Mouse (Mus musculus) adrenal gland, postnatal 36 days (tissue): ENCODE data around the gene Dclk1. TPM values are rescaled to one million over a fixed set of nuclear protein-coding genes. Genes with fewer than 3 reads are reported as not detected.
A peak's percentile ranks its signal among the peaks of the same experiment; 100 is the strongest.

Experiments used
- DNase-seq, 2 experiments: peaks; one replicate each; pipeline ENCODE4 v3.0.0; 2021; ENCODE audit warnings: mixed read lengths in 1 of 2
- total RNA-seq, 2 experiments: library from RNA; stranded (reverse); gene quantifications; 2 replicates each; pipeline ENCODE4 v1.2.3; 2021

Dclk1 gene
- total RNA-seq, 2 experiments from 2014 or later, result 3.6 to 5.2 TPM

GRCm38 (mm10) chr3:55449148-55449547, 207.0 kb downstream of the Dclk1 start:
- no peak for DNase-seq

- no peak for DNase-seq
Measured at GRCm38 (mm10) chr3:55451035-55451434, 208.9 kb downstream of the Dclk1 start.

- no peak for DNase-seq
Measured at GRCm38 (mm10) chr3:55451877-55452276, 209.7 kb downstream of the Dclk1 start.

GRCm38 (mm10) chr3:55452464-55452863, 210.3 kb downstream of the Dclk1 start:
- DNase-seq, result no peak

GRCm38 (mm10) chr3:55461092-55461491, 218.9 kb downstream of the Dclk1 start:
- DNase-seq, result no peak

- peak; percentile 5 to 24 for DNase-seq
Measured at GRCm38 (mm10) chr3:55461685-55462655, 219.8 kb downstream of the Dclk1 start.

GRCm38 (mm10) chr3:55462904-55463668, 220.9 kb downstream of the Dclk1 start:
- no peak for DNase-seq

GRCm38 (mm10) chr3:55464226-55464625, 222.1 kb downstream of the Dclk1 start:
- DNase-seq, result no peak

GRCm38 (mm10) chr3:55465785-55466184, 223.6 kb downstream of the Dclk1 start:
- DNase-seq, result no peak

GRCm38 (mm10) chr3:55466348-55466747, 224.2 kb downstream of the Dclk1 start:
- DNase-seq, result no peak

GRCm38 (mm10) chr3:55472110-55472509, 229.9 kb downstream of the Dclk1 start, which contains the start of gene Gm21954:
TSS of gene Gm21954 (minus strand) at chr3:55472210.
- no peak for DNase-seq

- no peak for DNase-seq
Measured at GRCm38 (mm10) chr3:55473146-55473545, 231.0 kb downstream of the Dclk1 start.

GRCm38 (mm10) chr3:55476694-55477093, 234.5 kb downstream of the Dclk1 start:
- no peak for DNase-seq

- DNase-seq, result no peak
Measured at GRCm38 (mm10) chr3:55479306-55479705, 237.1 kb downstream of the Dclk1 start.

- DNase-seq, result no peak
Measured at GRCm38 (mm10) chr3:55481140-55481539, 239.0 kb downstream of the Dclk1 start.

GRCm38 (mm10) chr3:55483328-55483727, 241.2 kb downstream of the Dclk1 start:
- no peak for DNase-seq

GRCm38 (mm10) chr3:55489231-55489990, 247.2 kb downstream of the Dclk1 start:
- no peak for DNase-seq

GRCm38 (mm10) chr3:55492021-55492420, 249.9 kb downstream of the Dclk1 start:
- no peak for DNase-seq

GRCm38 (mm10) chr3:55494348-55494747, 252.2 kb downstream of the Dclk1 start:
- peak in 1 of 2 experiments; percentile 17 for DNase-seq

- DNase-seq, result no peak
Measured at GRCm38 (mm10) chr3:55495231-55495630, 253.1 kb downstream of the Dclk1 start.

GRCm38 (mm10) chr3:55495866-55496265, 253.7 kb downstream of the Dclk1 start:
- no peak for DNase-seq

- no peak for DNase-seq
Measured at GRCm38 (mm10) chr3:55496462-55496941, 254.3 kb downstream of the Dclk1 start.
